Mouse (Mus musculus) left cerebral cortex, adult 18-20 months (tissue): Measurements from ENCODE around the gene Kl. TPM values are rescaled to one million over a fixed set of nuclear protein-coding genes. Genes with fewer than 3 reads are reported as not detected.

Experiments used
- DNase-seq, 2 experiments: peaks; one replicate each; pipeline ENCODE4 v3.0.0; 2021 to 2022; ENCODE audit warnings: low spot score in 2 of 2, mixed read lengths in 1 of 2
- total RNA-seq, 2 experiments: library from RNA; stranded (reverse); gene quantifications; 2 replicates each; pipeline ENCODE4 v1.2.3; 2021

The Kl gene
- total RNA-seq, 2 experiments from 2014 or later: 2.7 to 3.0 TPM

GRCm38 (mm10) chr5:150961615-150962014, 9.2 kb downstream of the Kl start:
- DNase-seq: no peak

DNA sequence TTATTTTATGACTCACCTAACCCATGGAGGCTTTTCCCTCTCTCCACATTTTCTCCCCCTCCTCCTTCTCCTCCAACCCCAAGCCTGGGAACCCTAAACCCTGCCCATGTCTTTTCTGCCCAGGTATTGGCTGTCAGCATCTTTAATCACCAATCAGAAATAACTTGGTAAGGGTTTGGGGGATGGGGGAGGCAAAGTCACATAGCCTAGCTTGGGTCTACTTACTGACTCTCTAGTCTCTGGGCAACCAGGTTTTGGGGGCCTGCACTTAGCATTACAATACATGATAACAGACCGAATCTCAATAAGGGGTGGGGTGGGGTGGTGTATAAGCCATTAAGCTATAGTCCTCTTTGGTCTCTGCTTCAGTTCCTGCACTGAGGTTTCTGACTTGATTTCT, 10.3 kb downstream of the Kl start:
- DNase-seq: no peak

GRCm38 (mm10) chr5:150967925-150968324, 15.5 kb downstream of the Kl start:
- no peak for DNase-seq

- DNase-seq: no peak
Observed at GRCm38 (mm10) chr5:150970551-150970950, 18.1 kb downstream of the Kl start.

- DNase-seq: no peak
Observed at GRCm38 (mm10) chr5:150971126-150971525, 18.7 kb downstream of the Kl start.

GRCm38 (mm10) chr5:150974226-150974625, 21.8 kb downstream of the Kl start:
- no peak for DNase-seq

DNA sequence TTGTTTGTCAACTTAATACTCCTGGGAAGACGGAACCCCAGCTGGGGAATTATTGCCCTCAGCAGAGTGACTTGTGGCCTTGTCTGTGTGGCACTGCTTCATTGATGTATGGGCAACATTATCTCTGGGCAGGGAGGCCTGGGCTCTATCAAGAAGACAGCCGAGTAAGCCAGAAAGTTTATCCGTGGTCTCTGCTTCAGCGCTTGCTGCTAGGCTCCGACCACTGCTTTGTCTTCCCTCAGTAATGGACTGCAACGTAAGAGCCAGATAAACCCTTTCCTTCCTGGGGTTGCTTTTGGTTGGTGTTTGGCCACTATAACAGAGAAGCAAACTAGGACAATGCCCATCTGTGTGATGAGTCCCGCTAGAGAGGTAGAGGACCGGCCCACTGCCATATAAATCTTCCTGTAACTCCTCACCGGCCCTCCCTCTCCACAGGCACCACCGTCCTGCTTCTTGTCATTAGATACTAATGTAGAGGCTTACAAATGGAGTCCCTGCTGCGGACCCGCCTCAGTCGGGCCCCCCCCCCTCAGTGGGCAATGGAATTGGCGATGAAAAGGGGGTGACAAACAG, 25.1 kb downstream of the Kl start:
- no peak for DNase-seq

GRCm38 (mm10) chr5:150979341-150980136, 27.1 kb downstream of the Kl start:
- no peak for DNase-seq

DNA sequence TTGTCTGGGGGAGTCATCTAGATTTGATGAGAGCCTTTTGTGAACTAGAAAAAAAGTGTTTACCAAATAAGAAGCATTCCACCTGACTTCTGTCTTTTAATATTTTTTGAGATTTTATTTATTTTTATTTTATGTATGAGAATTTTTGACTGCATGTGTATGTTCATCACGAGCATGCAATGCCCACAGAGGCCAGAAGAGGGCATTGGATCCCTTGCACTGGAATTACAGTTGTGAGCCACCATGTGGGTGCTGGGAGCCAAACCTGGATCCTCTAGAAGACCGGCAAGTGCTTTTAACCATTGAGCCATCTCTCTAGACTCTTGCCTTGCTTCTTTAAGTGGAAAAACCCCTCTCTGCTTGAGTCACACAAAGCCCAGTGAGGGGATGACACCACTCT, 29.7 kb downstream of the Kl start:
- no peak for DNase-seq

DNA sequence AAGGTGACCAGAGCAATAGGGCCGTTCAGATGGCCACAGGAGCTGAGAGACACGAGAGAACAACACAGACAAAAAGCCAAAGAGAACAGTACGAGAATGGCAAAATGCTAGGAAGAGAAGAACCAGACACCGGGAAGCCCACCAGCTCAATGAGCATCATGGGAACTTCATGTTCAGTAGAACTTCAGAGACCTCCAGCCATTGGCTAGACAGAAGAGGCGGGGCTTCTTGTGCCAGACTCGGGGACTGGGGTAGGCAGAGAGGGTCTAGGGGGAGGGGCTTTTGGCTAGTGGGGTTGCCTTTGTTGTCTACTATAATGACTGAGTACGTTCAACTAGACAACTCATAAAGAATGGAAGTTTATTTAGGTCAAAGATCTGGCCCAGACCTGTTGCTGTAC, 41.7 kb downstream of the Kl start:
- DNase-seq: no peak

- DNase-seq: peak; percentile 19 to 36
Observed at GRCm38 (mm10) chr5:150996586-150996985, 44.2 kb downstream of the Kl start.

- DNase-seq: no peak
Observed at GRCm38 (mm10) chr5:151001111-151001510, 48.7 kb downstream of the Kl start.

GRCm38 (mm10) chr5:151002051-151002450, 49.6 kb downstream of the Kl start:
- DNase-seq: no peak

DNA sequence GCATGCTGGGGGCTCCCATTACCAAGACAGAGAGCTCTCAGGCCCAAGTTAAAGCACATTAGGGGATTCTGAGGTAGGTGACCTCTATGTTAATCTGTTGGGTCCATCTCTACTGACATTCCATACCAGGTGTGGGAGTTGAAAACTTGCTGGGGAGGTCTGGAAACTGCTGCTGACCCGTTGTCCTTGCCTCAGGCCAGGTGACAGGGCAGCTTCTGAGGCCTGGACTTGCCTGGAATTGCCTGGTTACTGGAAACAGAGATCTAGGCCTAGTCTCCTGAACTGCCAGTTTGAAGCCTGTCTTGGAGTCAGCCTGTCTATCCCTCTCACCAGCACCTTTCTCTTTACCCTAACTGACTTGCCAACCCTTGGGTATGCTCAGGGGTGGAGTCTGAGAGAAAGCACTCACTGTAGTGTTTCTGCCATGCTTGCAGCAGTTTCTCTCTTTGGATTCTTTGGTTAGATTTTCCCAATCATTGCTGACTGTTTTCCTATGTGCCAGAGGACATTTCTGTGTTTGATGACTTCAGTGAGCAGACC, 51.9 kb downstream of the Kl start:
- DNase-seq: no peak

DNA sequence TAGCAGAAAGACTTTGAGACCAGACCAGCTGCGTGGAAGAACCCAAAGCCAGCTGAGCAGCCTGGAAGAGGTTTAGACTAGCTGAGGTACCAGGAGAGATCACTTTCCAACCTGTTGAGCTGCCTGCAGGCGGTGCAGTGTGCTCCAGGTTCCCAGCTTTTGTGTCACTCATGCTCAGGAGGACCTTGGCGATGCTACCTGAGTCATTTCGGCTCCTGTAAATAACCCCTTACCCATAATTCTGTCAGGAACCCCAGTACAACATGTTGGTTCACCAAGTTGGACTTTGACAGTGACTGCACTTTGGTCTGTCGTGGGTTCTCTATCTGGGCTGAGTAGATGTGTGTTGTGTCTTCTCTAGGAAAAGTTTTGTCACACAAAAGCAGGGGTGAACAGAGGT, 66.0 kb downstream of the Kl start:
- no peak for DNase-seq

DNA sequence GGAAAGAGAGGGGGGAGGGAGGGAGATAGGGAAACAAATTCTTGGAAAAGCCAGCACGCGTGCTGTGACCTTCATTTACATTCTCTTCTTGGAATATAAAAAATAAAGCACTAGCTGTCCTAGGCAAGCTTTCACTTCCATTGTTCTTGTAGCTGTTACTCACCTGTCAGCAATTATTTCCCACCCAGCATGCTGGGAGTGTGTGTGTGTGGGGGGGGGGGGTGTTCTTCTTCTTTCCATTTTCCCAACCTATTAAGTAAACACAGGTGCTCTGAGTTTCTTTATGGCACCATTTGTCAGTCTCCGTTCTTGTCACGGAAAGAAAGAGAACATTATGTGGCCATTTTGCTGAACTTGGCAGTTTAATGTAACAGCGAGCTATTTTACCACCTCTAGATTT, 66.6 kb downstream of the Kl start:
- no peak for DNase-seq

- no peak for DNase-seq
Observed at GRCm38 (mm10) chr5:151020031-151020820, 67.8 kb downstream of the Kl start.

DNA sequence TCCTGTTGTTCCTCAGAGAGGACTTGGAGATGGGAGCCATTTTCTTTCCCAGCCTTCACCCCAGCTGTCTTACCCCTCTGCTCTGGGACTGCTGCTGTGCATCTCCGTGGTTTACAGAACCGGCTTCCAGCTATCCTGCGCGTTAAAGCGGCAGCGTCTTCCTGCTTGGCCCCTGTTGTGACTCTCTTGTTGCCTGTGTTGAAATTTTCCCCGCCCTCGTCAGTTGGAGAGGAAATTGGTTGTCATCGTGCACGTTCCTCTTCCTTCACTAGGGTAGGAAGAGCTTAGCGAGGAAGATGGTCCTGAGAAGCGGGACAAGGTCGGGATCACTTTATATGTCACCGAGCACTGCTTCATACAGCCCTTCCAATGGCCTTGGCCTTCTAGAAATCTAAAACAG, 68.4 kb downstream of the Kl start:
- no peak for DNase-seq

DNA sequence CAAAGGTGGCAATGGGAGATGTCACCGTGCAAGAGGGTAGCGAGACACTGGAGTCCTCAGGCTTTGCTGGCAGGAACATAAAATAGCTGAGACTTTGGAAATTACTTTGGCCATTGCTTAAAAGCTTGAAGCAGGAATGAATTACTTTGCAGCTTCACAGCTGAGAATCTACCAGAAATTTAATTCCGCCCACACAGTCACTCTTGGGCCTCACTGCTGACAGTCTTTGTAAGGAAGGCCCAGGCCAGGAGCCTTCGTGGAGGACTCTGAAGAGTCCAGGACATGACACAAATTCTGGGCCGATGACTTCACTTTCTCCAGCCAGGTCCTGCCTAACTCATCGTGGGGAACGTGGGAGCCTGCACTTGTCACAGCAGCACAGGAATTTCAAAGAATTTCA, 69.6 kb downstream of the Kl start:
- peak in 1 of 2 experiments; percentile 45 for DNase-seq

GRCm38 (mm10) chr5:151022939-151023338, 70.5 kb downstream of the Kl start:
- DNase-seq: no peak

DNA sequence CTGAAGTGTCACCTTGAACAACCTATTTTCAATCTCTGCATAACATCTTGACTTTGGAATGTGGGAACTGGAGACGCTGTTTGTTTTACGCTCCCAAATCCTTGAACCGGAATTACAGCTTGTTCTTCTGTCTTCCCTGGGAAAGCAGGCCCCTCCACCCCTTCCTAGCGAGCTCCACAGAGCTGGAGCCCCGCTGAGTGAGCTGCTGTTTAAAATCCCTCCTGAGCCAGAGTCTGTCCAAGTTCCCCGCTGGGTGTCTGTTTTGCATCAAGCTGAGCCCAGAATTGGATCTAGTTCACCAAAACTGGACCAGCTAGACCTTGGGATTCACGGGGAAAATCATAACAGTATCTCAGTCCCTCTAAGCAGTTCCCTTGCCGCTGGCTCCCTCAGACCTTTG, 71.1 kb downstream of the Kl start:
- DNase-seq: peak in 1 of 2 experiments; percentile 33

GRCm38 (mm10) chr5:151024483-151024882, 72.1 kb downstream of the Kl start:
- DNase-seq: no peak
